Mouse (Mus musculus) lung, postnatal 0 days (tissue): ENCODE results near the gene Mx1.

ENCODE experiments used
- CTCF ChIP-seq: IDR thresholded peaks from 2 replicates; pipeline ENCODE4 v1.5.1; 2016; ENCODE audit warnings: antibody characterized with exemption, mild to moderate bottlenecking
- EP300 ChIP-seq: IDR thresholded peaks from 2 replicates; pipeline ENCODE4 v1.6.1; 2016; ENCODE audit warnings: antibody characterized with exemption, mild to moderate bottlenecking, control low read depth

DNA sequence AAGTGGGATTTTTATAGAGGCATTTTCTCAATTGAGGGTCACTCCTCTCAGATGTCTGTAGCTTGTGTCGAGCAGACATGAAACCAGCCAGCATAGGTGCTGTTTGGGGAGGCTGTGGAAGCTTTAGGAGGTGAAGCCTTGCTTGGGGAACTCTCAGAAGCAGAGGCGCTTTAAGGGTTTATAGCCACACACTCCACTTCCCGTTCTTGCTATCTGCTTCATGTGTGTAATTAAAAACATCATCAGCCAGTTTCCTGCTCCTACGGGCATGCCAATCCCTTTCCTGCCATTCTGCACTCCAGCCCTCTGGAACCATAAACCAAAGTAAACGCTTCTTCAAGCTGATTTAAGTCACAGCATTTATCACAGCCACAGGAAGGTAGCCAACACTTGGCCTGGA lies 48.1 kb upstream of the Mx1 start:
- TF ChIP-seq CTCF (no peak), EP300 (peak; percentile 30; the same call in 1 of the 2 replicates)
